Mouse (Mus musculus) liver, embryonic 14.5 days (tissue): Measurements from ENCODE around the gene Tfap2a. TPM values are rescaled to one million over a fixed set of nuclear protein-coding genes. Genes with fewer than 3 reads are reported as not detected.

Experiments
- ATAC-seq: fragments of 200-750 bp; cut with Nextera tagmentation; 2 replicates; pipeline ENCODE4 v1.8.0; 2017; ENCODE audit warnings: moderate number of reproducible peaks, mild to moderate bottlenecking, moderate library complexity; ENCODE audit not compliant: insufficient read depth
- DNase-seq, 3 experiments: peaks; one replicate each; pipeline ENCODE4 v3.0.0-alpha.2; 2012 to 2013; ENCODE audit warnings: low read depth in 3 of 3, low spot score in 3 of 3
- H3K27ac ChIP-seq: fragments of 300-500 bp; sonication (generic); 2 replicates; pipeline ENCODE4 v1.5.1; 2014; ENCODE audit warnings: moderate library complexity, mild to moderate bottlenecking, control low read depth, inconsistent platforms
- H3K27me3 ChIP-seq: fragments of 300-500 bp; sonication (generic); 2 replicates; pipeline ENCODE4 v1.6.1; 2014; ENCODE audit warnings: mild to moderate bottlenecking, low read length, moderate library complexity; ENCODE audit not compliant: control insufficient read depth, insufficient read depth
- H3K36me3 ChIP-seq: fragments of 300-500 bp; sonication (generic); replicated peaks from 2 replicates; pipeline ENCODE4 v1.6.1; 2014; ENCODE audit warnings: low read depth; ENCODE audit not compliant: control insufficient read depth, insufficient read depth
- H3K4me1 ChIP-seq, 2 experiments: fragments of 200-500 bp in 1 of 2; fragments of 300-500 bp in 1 of 2; sonication (generic) in 1 of 2; replicated peaks; 2 replicates each; pipeline ENCODE4 v1.6.1; 2012 to 2014; ENCODE audit warnings: antibody characterized with exemption in 1 of 2, inconsistent platforms in 1 of 2, low read length in 1 of 2; ENCODE audit not compliant: control insufficient read depth in 2 of 2, insufficient read depth in 2 of 2
- H3K4me2 ChIP-seq: fragments of 300-500 bp; sonication (generic); 2 replicates; pipeline ENCODE4 v1.6.1; 2014; ENCODE audit warnings: low read depth, mild to moderate bottlenecking, control low read depth, moderate library complexity
- H3K4me3 ChIP-seq, 2 experiments: fragments of 200-500 bp in 1 of 2; fragments of 300-500 bp in 1 of 2; sonication (generic) in 1 of 2; 2 replicates each; pipeline ENCODE4 v1.5.1; 2012 to 2014; ENCODE audit warnings: low read depth in 2 of 2, low read length in 2 of 2, mild to moderate bottlenecking in 2 of 2, control low read depth in 1 of 2, inconsistent platforms in 1 of 2, moderate library complexity in 1 of 2; ENCODE audit not compliant: insufficient read depth in 1 of 2
- H3K9ac ChIP-seq: fragments of 300-500 bp; sonication (generic); replicated peaks from 2 replicates; pipeline ENCODE4 v1.6.1; 2014; ENCODE audit warnings: mild to moderate bottlenecking, control low read depth, moderate library complexity
- H3K9me3 ChIP-seq: fragments of 300-500 bp; sonication (generic); 2 replicates; pipeline ENCODE4 v1.6.1; 2016; ENCODE audit warnings: low read length, mixed read lengths; ENCODE audit not compliant: control insufficient read depth
- CTCF ChIP-seq: IDR thresholded peaks from 2 replicates; pipeline ENCODE4 v1.5.1; 2016; ENCODE audit warnings: antibody characterized with exemption, low read depth, control low read depth
- EP300 ChIP-seq: IDR thresholded peaks from 2 replicates; pipeline ENCODE4 v1.6.1; 2016; ENCODE audit warnings: antibody characterized with exemption, low read depth
- WGBS: fragments of 180-500 bp; shearing (Covaris S2); extraction: QIAGEN DNeasy Blood & Tissue Kit; methylation state at CpG from one replicate; pipeline ENCODE4 v1.1.7; 2014; ENCODE audit not compliant: insufficient replicate concordance; 5-methylcytosine and 5-hydroxymethylcytosine counted together
- polyA plus RNA-seq, 2 experiments: library from polyadenylated mRNA; depleted of rRNA in 1 of 2; stranded (reverse) in 1 of 2; unstranded in 1 of 2; fragments of >200 nt; fragmentation: Nextera tagmentation in 1 of 2; extraction: Ambion mirVana in 1 of 2; gene quantifications; 2 replicates each; pipeline versions ENCODE4 v1.2.1 to v1.2.3; 2012 to 2014

The Tfap2a gene
- polyA plus RNA-seq, 2 experiments, result 0.02 TPM; not detected in 1

DNA sequence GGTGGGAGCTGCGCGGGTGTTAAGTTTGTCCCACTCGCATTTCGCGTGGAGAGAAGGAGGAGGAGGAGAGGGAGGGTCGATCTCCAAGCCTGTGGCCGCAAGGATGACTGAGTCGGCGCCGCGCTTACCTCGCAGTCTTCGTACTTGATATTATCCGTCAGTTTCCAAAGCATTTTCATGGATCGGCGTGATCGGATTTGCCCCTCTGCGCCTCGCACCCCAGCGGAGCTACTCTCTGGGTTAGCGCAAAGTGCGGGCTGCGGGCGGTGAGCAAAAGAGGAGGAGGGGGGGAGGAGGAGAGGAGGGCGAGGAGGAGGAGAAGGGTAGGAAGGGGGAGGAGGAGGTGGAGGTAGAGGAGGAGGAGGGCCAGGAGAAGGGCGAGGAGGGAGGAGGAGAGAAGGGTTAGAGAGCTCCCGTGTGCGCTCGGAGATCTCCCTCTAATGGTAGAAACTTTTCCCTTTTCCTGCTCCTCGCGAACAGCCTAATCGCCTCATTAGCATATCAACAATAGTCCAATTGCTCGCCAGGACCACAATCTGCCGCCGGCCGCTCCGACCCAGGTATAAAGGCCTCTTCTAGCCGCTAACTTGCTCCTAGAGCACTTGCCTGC, 4.5 kb downstream of the Tfap2a start:
- peaks cover 100% of the 10 kb centered on the region for H3K27me3 ChIP-seq
- H3K9me3 ChIP-seq, result no peaks in the 10 kb centered on the region
- H3K36me3 ChIP-seq, result no peaks in the 10 kb centered on the region
- H3K4me2 ChIP-seq, result peak overlapping the region; percentile 13; the same call in 1 of the 2 replicates
- no peak overlapping the region for H3K27ac ChIP-seq
- H3K4me3 ChIP-seq, result no peak overlapping the region
- DNase-seq, result no peak
- TF ChIP-seq CTCF, result peak; percentile 16; the same call in 1 of the 2 replicates
- TF ChIP-seq EP300, result no peak
- ATAC-seq, result no peak
- H3K9ac ChIP-seq, result no peak overlapping the region
- H3K4me1 ChIP-seq, result no peaks in the 10 kb centered on the region
- under 1% methylated on average over 36 of the region's 38 CpGs for WGBS

DNA sequence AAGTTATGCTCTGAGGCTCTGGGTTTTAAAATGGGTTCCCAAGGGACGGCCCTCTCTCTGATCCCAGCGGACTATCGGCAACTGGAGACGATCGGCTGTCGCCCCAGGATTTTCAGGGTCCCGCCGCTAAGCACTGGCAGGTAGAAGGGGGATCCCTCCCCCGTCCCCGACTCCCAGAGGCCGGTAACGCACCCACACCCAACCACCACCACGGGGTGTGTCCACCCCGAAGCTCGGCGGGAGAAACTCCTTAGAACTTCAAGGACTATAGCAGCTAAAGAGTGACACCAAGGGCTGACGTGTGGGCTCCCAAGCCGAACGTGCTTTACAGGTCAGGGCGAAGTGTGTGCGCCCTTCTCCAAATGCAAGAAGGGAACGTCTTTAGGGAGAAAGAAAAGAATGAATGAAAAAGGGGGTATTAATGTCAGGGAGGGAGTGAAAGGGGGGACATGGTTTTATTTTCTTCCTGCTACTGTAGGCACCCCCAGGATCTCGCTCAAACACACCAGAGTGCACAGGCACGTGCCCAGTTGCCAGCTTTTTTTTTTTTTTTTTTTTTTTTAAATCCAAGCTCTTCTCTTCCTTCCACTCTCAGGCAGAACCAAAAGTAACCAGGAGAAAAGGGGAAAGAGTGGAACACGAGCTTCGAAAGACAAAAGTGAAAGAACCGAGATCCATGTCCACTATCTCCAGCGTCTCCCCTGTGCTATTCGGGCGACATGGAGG, 5.2 kb downstream of the Tfap2a start:
- Histone ChIP-seq H3K27me3 (peaks cover 100% of the 10 kb centered on the region), H3K9me3 (no peaks in the 10 kb centered on the region), H3K4me3 (no peak overlapping the region), H3K9ac (no peak overlapping the region), H3K27ac (no peak overlapping the region), H3K4me2 (peak overlapping the region; percentile 13; the same call in 1 of the 2 replicates), H3K36me3 (no peaks in the 10 kb centered on the region), H3K4me1 (no peaks in the 10 kb centered on the region)
- DNase-seq, result no peak
- ATAC-seq, result no peak
- TF ChIP-seq CTCF (no peak), EP300 (no peak)
- 1% methylated on average over 30 of the region's 30 CpGs for WGBS

DNA sequence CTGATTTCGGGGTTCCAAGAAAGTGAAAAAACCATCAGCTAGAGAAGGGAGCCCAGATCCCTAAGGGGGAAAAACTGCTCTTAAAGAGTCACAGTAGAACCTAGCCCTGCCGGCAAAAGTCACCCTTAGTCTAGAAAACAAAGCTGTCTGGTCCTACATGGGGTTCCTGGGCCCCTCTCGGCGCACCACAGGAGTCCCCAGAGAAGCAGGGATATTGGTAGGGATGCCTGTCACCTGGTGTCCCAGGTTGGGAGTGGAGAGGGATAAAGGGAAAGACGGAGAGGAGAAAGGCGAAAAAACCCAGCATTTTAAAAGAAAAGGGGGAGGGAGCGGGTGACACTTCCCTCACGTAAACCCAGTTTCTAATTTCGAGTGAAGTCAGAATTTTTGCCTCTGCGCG, 6.1 kb downstream of the Tfap2a start:
- Histone ChIP-seq H3K27me3 (peaks cover 99% of the 10 kb centered on the region), H3K9me3 (no peaks in the 10 kb centered on the region), H3K36me3 (no peaks in the 10 kb centered on the region), H3K9ac (no peak overlapping the region), H3K4me3 (no peak overlapping the region), H3K4me2 (no peak overlapping the region), H3K4me1 (no peaks in the 10 kb centered on the region), H3K27ac (no peak overlapping the region)
- TF ChIP-seq CTCF, result no peak
- TF ChIP-seq EP300, result no peak
- ATAC-seq (no peak), DNase-seq (no peak)
- WGBS, result 2% methylated on average over 11 of the region's 11 CpGs

DNA sequence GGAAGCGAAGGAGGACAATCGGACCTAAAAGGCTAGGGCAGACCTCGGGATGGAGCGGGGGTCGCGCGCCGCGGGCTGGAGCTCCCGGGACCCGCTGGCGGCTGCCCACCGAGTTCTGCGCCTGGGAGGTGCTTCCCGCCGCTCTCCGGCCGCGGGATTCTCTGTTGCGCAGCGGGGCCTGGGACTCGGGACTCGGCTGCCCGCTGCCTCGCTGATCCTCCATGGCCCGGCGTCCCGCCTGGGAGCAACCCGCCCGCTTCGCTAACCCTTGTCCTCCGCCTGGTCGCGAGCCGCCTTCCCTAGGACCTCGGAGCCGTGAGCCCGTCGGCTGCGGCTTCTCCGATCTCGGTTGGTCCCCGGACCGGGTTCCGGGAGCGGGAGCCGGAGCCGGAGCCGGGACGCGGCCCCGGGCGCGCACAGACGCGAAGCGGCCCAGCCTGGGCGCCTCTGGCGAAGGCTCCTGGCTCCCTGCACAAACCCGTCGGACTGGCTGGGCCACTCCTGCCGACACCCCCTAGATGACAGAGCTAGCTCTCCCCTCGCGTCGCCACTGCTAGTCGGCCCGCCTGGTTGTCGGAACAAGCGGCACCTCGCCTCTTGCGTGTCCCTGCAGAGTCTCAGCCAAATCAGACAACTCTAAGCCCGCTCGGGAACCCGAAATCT, 6.9 kb downstream of the Tfap2a start:
- Histone ChIP-seq H3K9ac (no peak overlapping the region), H3K4me2 (peak overlapping the region; percentile 45), H3K9me3 (no peaks in the 10 kb centered on the region), H3K4me3 (peak overlapping the region in 1 of 2 experiments; percentile 17; a peak in 2 of 4 replicates), H3K27me3 (peaks cover 99% of the 10 kb centered on the region), H3K27ac (no peak overlapping the region), H3K4me1 (no peaks in the 10 kb centered on the region), H3K36me3 (no peaks in the 10 kb centered on the region)
- no peak for TF ChIP-seq EP300
- no peak for TF ChIP-seq CTCF
- ATAC-seq (no peak), DNase-seq (no peak)
- WGBS, result 1% methylated on average over 66 of the region's 74 CpGs

DNA sequence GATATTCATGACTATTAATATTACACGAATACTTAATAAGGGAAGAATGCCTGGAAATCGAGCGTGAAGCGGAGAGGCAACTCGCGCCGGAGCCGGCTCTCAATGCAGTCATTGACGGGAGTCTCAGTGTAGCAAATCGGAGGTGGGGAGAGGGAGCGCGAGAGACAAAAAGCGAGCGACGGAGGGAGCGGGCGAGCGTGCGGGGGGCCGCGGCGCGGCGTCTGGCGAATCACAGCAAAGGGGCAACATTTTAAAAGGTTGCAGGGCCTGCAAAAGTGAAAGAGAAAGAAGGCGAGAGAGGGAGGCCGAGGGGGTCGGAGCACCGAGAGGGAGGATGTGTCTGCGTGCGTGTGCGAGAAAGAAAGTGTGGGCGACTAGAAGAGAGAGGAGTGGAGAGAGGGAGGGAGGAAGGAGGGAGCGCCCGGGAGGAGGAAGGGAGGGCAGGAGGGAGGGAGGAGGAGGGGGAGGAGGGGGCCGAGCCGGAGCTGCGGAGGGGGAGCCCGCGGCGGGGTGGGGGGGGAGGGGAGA, 7.5 kb downstream of the Tfap2a start:
- H3K27me3 ChIP-seq, result peaks cover 98% of the 10 kb centered on the region
- H3K4me1 ChIP-seq, result no peaks in the 10 kb centered on the region
- H3K4me2 ChIP-seq, result peak overlapping the region; percentile 45
- DNase-seq (no peak), ATAC-seq (no peak)
- H3K4me3 ChIP-seq, result peak overlapping the region; percentile 17 to 46
- no peaks in the 10 kb centered on the region for H3K36me3 ChIP-seq
- no peak for TF ChIP-seq CTCF
- TF ChIP-seq EP300, result no peak
- H3K9ac ChIP-seq, result no peak overlapping the region
- 1% methylated on average over 41 of the region's 41 CpGs for WGBS
- no peak overlapping the region for H3K27ac ChIP-seq
- no peaks in the 10 kb centered on the region for H3K9me3 ChIP-seq
